Mouse (Mus musculus): ENCODE measurements around the gene Nfic. TPM values are rescaled to one million over a fixed set of nuclear protein-coding genes. Genes with fewer than 3 reads are reported as not detected.

Gene Nfic
- polyA plus RNA-seq, 1 experiment from 2014 or later, result 35.0 TPM

GRCm38 (mm10) chr10:81383802-81384604 lies 71.4 kb downstream of the Nfic start, which contains the start of the genes Dohh and Gm48551:
Gene Dohh (plus strand): TSS chr10:81384428.
Gene Gm48551 (plus strand): TSS chr10:81384466.
- ATAC-seq (ENCODE audit: low FRiP score), result peak; percentile 92
- H3K4me1 ChIP-seq, result peaks cover 22% of the 10 kb centered on the region
- peak within 1 kb of the TSS; percentile 97 for H3K4me2 ChIP-seq
- no peaks in the 10 kb centered on the region for H3K27me3 ChIP-seq (replicated peaks)
- WGBS, result 8% methylated on average over 54 of the region's 54 CpGs
- H3K4me3 ChIP-seq (replicated peaks), result peak within 1 kb of the TSS; percentile 96
- H3K36me3 ChIP-seq, result peaks cover 29% of the 10 kb centered on the region
- H3K9me3 ChIP-seq (replicated peaks), result no peaks in the 10 kb centered on the region
- peak within 1 kb of the TSS; percentile 79 for H3K9ac ChIP-seq (replicated peaks)
- peak within 1 kb of the TSS; percentile 86 for H3K27ac ChIP-seq (replicated peaks)

GRCm38 (mm10) chr10:81382039-81382438 lies 73.4 kb downstream of the Nfic start:
- Histone ChIP-seq H3K36me3 (peaks cover 12% of the 10 kb centered on the region), H3K4me2 (no peak overlapping the region), H3K4me3 (replicated peaks) (no peak overlapping the region), H3K27me3 (replicated peaks) (no peaks in the 10 kb centered on the region), H3K9ac (replicated peaks) (no peak overlapping the region), H3K9me3 (replicated peaks) (no peaks in the 10 kb centered on the region), H3K4me1 (peaks cover 31% of the 10 kb centered on the region), H3K27ac (replicated peaks) (no peak overlapping the region)
- 89% methylated on average over 5 of the region's 5 CpGs for WGBS
- no peak for ATAC-seq (ENCODE audit: low FRiP score)

- WGBS, result 91% methylated on average over 6 of the region's 6 CpGs
- 0 out of 2 replicates have a peak, but pooled peaks cover 4% of the 10 kb centered on the region for H3K36me3 ChIP-seq
- H3K27ac ChIP-seq (replicated peaks), result no peak overlapping the region
- H3K9ac ChIP-seq (replicated peaks), result no peak overlapping the region
- H3K27me3 ChIP-seq (replicated peaks), result no peaks in the 10 kb centered on the region
- no peaks in the 10 kb centered on the region for H3K9me3 ChIP-seq (replicated peaks)
- no peak for ATAC-seq (ENCODE audit: low FRiP score)
- no peak overlapping the region for H3K4me2 ChIP-seq
- peaks cover 36% of the 10 kb centered on the region for H3K4me1 ChIP-seq
- H3K4me3 ChIP-seq (replicated peaks), result no peak overlapping the region
Measured at GRCm38 (mm10) chr10:81379809-81380378, 75.5 kb downstream of the Nfic start.

GRCm38 (mm10) chr10:81379183-81379553 lies 76.3 kb downstream of the Nfic start:
- Histone ChIP-seq H3K27ac (replicated peaks) (peak overlapping the region; percentile 86), H3K9ac (replicated peaks) (peak overlapping the region; percentile 36), H3K9me3 (replicated peaks) (no peaks in the 10 kb centered on the region), H3K36me3 (peaks cover 7% of the 10 kb centered on the region; the same call in 1 of the 2 replicates), H3K4me3 (replicated peaks) (peak overlapping the region; percentile 82), H3K27me3 (replicated peaks) (no peaks in the 10 kb centered on the region), H3K4me2 (peak overlapping the region; percentile 86), H3K4me1 (peaks cover 35% of the 10 kb centered on the region)
- ATAC-seq (ENCODE audit: low FRiP score), result no peak
- WGBS, result 59% methylated on average over 3 of the region's 3 CpGs

GRCm38 (mm10) chr10:81378553-81379182 lies 76.8 kb downstream of the Nfic start:
- peaks cover 36% of the 10 kb centered on the region for H3K4me1 ChIP-seq
- peak overlapping the region; percentile 86 for H3K4me2 ChIP-seq
- H3K36me3 ChIP-seq, result peaks cover 7% of the 10 kb centered on the region
- peak; percentile 96 for ATAC-seq (ENCODE audit: low FRiP score)
- peak overlapping the region; percentile 86 for H3K27ac ChIP-seq (replicated peaks)
- H3K4me3 ChIP-seq (replicated peaks), result peak overlapping the region; percentile 82
- no peaks in the 10 kb centered on the region for H3K27me3 ChIP-seq (replicated peaks)
- peak overlapping the region; percentile 86 for H3K9ac ChIP-seq (replicated peaks)
- H3K9me3 ChIP-seq (replicated peaks), result no peaks in the 10 kb centered on the region
- WGBS, result under 1% methylated on average over 46 of the region's 46 CpGs

GRCm38 (mm10) chr10:81377793-81378552 lies 77.5 kb downstream of the Nfic start, which contains the start of gene Fzr1:
Gene Fzr1 (minus strand): TSS chr10:81378516.
- peak within 1 kb of the TSS; percentile 86 for H3K27ac ChIP-seq (replicated peaks)
- no peaks in the 10 kb centered on the region for H3K9me3 ChIP-seq (replicated peaks)
- peak; percentile 23 for ATAC-seq (ENCODE audit: low FRiP score)
- H3K9ac ChIP-seq (replicated peaks), result peak within 1 kb of the TSS; percentile 86
- WGBS, result 2% methylated on average over 46 of the region's 59 CpGs
- peaks cover 36% of the 10 kb centered on the region for H3K4me1 ChIP-seq
- H3K4me3 ChIP-seq (replicated peaks), result peak within 1 kb of the TSS; percentile 82
- H3K36me3 ChIP-seq, result peaks cover 12% of the 10 kb centered on the region
- no peaks in the 10 kb centered on the region for H3K27me3 ChIP-seq (replicated peaks)
- peak within 1 kb of the TSS; percentile 86 for H3K4me2 ChIP-seq

GRCm38 (mm10) chr10:81377362-81377664 lies 78.1 kb downstream of the Nfic start:
- H3K4me1 ChIP-seq, result peaks cover 36% of the 10 kb centered on the region
- no peaks in the 10 kb centered on the region for H3K9me3 ChIP-seq (replicated peaks)
- peak overlapping the region; percentile 86 for H3K9ac ChIP-seq (replicated peaks)
- H3K27ac ChIP-seq (replicated peaks), result peak overlapping the region; percentile 86; the same call in 1 of the 2 replicates
- no peaks in the 10 kb centered on the region for H3K27me3 ChIP-seq (replicated peaks)
- WGBS, result 59% methylated on average over 2 of the region's 2 CpGs
- H3K4me2 ChIP-seq, result peak overlapping the region; percentile 86
- peak overlapping the region; percentile 82 for H3K4me3 ChIP-seq (replicated peaks)
- H3K36me3 ChIP-seq, result peaks cover 18% of the 10 kb centered on the region
- no peak for ATAC-seq (ENCODE audit: low FRiP score)

- Histone ChIP-seq H3K9me3 (replicated peaks) (no peaks in the 10 kb centered on the region), H3K27me3 (replicated peaks) (no peaks in the 10 kb centered on the region), H3K4me1 (peaks cover 36% of the 10 kb centered on the region), H3K4me3 (replicated peaks) (peak overlapping the region; percentile 82), H3K4me2 (peak overlapping the region; percentile 86), H3K27ac (replicated peaks) (no peak overlapping the region), H3K9ac (replicated peaks) (peak overlapping the region; percentile 86), H3K36me3 (peaks cover 20% of the 10 kb centered on the region)
- no peak for ATAC-seq (ENCODE audit: low FRiP score)
- WGBS, result 48% methylated on average over 6 of the region's 6 CpGs
Measured at GRCm38 (mm10) chr10:81376561-81377361, 78.7 kb downstream of the Nfic start.

GRCm38 (mm10) chr10:81375322-81375721 lies 80.1 kb downstream of the Nfic start:
- Histone ChIP-seq H3K4me3 (replicated peaks) (no peak overlapping the region), H3K9me3 (replicated peaks) (no peaks in the 10 kb centered on the region), H3K9ac (replicated peaks) (no peak overlapping the region), H3K36me3 (peaks cover 28% of the 10 kb centered on the region), H3K27me3 (replicated peaks) (no peaks in the 10 kb centered on the region), H3K4me2 (no peak overlapping the region), H3K4me1 (peaks cover 36% of the 10 kb centered on the region), H3K27ac (replicated peaks) (no peak overlapping the region)
- 94% methylated on average over 10 of the region's 10 CpGs for WGBS
- ATAC-seq (ENCODE audit: low FRiP score), result no peak

- ATAC-seq (ENCODE audit: low FRiP score), result no peak
- peaks cover 31% of the 10 kb centered on the region for H3K27me3 ChIP-seq (replicated peaks)
- WGBS, result 54% methylated on average over 6 of the region's 6 CpGs
Measured at GRCm38 (mm10) chr10:81367207-81367495, 88.3 kb downstream of the Nfic start.

More at GRCm38 (mm10) chr10:81367207-81367495, 88.3 kb downstream of the Nfic start:
- Histone ChIP-seq H3K4me3 (replicated peaks) (no peak overlapping the region), H3K36me3 (peaks cover 58% of the 10 kb centered on the region), H3K27ac (replicated peaks) (no peak overlapping the region), H3K4me1 (peaks cover 27% of the 10 kb centered on the region), H3K9ac (replicated peaks) (no peak overlapping the region), H3K9me3 (replicated peaks) (no peaks in the 10 kb centered on the region), H3K4me2 (no peak overlapping the region)
